Mouse (Mus musculus) NIH3T3 (cell line): Measurements from ENCODE around the gene Tspan3.
A peak's percentile ranks its signal among the peaks of the same experiment; 100 is the strongest.

Experiments
- DNase-seq: peaks from one replicate; pipeline ENCODE4 v3.0.0-alpha.2; 2012; ENCODE audit warnings: low read depth

Tspan3 gene

GRCm38 (mm10) chr9:56165377-56165776 is at the start of gene Tspan3:
Gene Tspan3, minus strand, starts transcription at chr9:56165477.
- DNase-seq = no peak

- DNase-seq = peak; percentile 83
Measured at GRCm38 (mm10) chr9:56213451-56214291, 48.4 kb upstream of the Tspan3 start.

- no peak for DNase-seq
Measured at GRCm38 (mm10) chr9:56208817-56209216, 43.5 kb upstream of the Tspan3 start.

- peak; percentile 31 for DNase-seq
Measured at GRCm38 (mm10) chr9:56207516-56207915, 42.2 kb upstream of the Tspan3 start.

GRCm38 (mm10) chr9:56207083-56207482 is 41.8 kb upstream of the Tspan3 start:
- DNase-seq = no peak

GRCm38 (mm10) chr9:56205336-56205735 is 40.1 kb upstream of the Tspan3 start:
- DNase-seq = no peak

- no peak for DNase-seq
Measured at GRCm38 (mm10) chr9:56204316-56204715, 39.0 kb upstream of the Tspan3 start.

- DNase-seq = peak; percentile 84
Measured at GRCm38 (mm10) chr9:56200645-56201314, 35.5 kb upstream of the Tspan3 start.

- DNase-seq = no peak
Measured at GRCm38 (mm10) chr9:56200200-56200599, 34.9 kb upstream of the Tspan3 start.

- DNase-seq = no peak
Measured at GRCm38 (mm10) chr9:56196921-56197320, 31.6 kb upstream of the Tspan3 start.

- no peak for DNase-seq
Measured at GRCm38 (mm10) chr9:56195193-56195592, 29.9 kb upstream of the Tspan3 start.

GRCm38 (mm10) chr9:56191498-56192455 is 26.5 kb upstream of the Tspan3 start:
- no peak for DNase-seq

- DNase-seq = no peak
Measured at GRCm38 (mm10) chr9:56180118-56180781, 15.0 kb upstream of the Tspan3 start.

GRCm38 (mm10) chr9:56179416-56180117 is 14.3 kb upstream of the Tspan3 start:
- peak; percentile 36 for DNase-seq

GRCm38 (mm10) chr9:56177354-56177753 is 12.1 kb upstream of the Tspan3 start:
- DNase-seq = peak; percentile 74

GRCm38 (mm10) chr9:56175316-56175715 is 10.0 kb upstream of the Tspan3 start:
- DNase-seq = no peak

- no peak for DNase-seq
Measured at GRCm38 (mm10) chr9:56167690-56168089, 2.4 kb upstream of the Tspan3 start.

GRCm38 (mm10) chr9:56166161-56166560 is 884 bp upstream of the Tspan3 start:
- DNase-seq = peak; percentile 68

GRCm38 (mm10) chr9:56160341-56161141 is 4.7 kb downstream of the Tspan3 start:
- DNase-seq = peak; percentile 90

- no peak for DNase-seq
Measured at GRCm38 (mm10) chr9:56159456-56159855, 5.8 kb downstream of the Tspan3 start.
